Mouse (Mus musculus) olfactory bulb, adult 2 months (tissue): Measurements from ENCODE around the gene Cwc25.

Source experiments
- CTCF ChIP-seq: fragments of 200-500 bp; IDR thresholded peaks from 2 replicates; pipeline ENCODE4 v1.5.1; 2012; ENCODE audit warnings: low read depth, mild to moderate bottlenecking, low read length, moderate library complexity; ENCODE audit not compliant: insufficient read depth
- POLR2A ChIP-seq: fragments of 200-500 bp; IDR thresholded peaks from 2 replicates; pipeline ENCODE4 v1.6.1; 2012; ENCODE audit warnings: mild to moderate bottlenecking, low read depth, low read length, moderate library complexity; ENCODE audit not compliant: insufficient read depth

DNA sequence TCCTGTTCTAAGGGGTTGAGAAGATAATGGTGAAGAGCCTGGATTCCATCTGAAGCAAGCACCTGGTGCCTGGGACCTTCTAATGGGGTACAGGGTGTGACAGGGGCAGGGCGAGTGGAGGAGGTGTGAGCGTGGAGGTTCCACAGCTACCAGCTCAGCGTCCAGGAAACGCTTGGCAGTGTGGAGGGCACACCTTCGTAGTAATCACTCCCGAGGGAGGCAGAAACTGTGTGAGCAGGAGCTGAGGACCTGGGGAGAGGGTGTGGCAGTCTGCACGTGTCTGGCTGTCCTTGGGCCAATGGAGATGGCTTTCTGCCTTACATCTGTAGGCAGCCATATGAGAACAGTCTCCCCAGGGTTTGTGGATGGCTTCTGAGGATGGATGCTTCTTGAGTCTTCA is 46.7 kb upstream of the Cwc25 start:
- TF ChIP-seq POLR2A (no peak), CTCF (no peak)
